Mouse (Mus musculus) kidney, embryonic 16.5 days (tissue): ENCODE data around the gene Olfr312. TPM values are rescaled to one million over a fixed set of nuclear protein-coding genes. Genes with fewer than 3 reads are reported as not detected.

ENCODE experiments used
- polyA plus RNA-seq: library from polyadenylated mRNA; unstranded; fragments of >200 nt; fragmentation: Nextera tagmentation; extraction: Ambion mirVana; gene quantifications from 2 replicates; pipeline ENCODE4 v1.2.1, GENCODE M21; 2015

Gene Olfr312
- polyA plus RNA-seq, 1 experiment from 2014 or later, result not detected

Other genes starting within 250 kb of the Olfr312 start
- not detected in 2 replicates for gene Olfr324, start 234.1 kb upstream of the Olfr312 start, polyA plus RNA-seq
- not detected in 2 replicates for gene 2210407C18Rik, start 213.2 kb upstream of the Olfr312 start, polyA plus RNA-seq
- gene Olfr323, start 198.7 kb upstream of the Olfr312 start, polyA plus RNA-seq, result not detected in 2 replicates
- gene Trim58, start 188.8 kb upstream of the Olfr312 start, polyA plus RNA-seq, result 0.10 TPM in 1 of 2 replicates, not detected in the other
- gene Olfr322, start 170.5 kb upstream of the Olfr312 start, polyA plus RNA-seq, result 0.04 and 0.12 TPM in 2 replicates
- 0.05 TPM in 1 of 2 replicates, not detected in the other for gene Olfr320, start 148.1 kb upstream of the Olfr312 start, polyA plus RNA-seq
- not detected in 2 replicates for gene Olfr319, start 130.1 kb upstream of the Olfr312 start, polyA plus RNA-seq
- gene Olfr318, start 105.2 kb upstream of the Olfr312 start, polyA plus RNA-seq, result not detected in 2 replicates
- not detected in 2 replicates for gene Olfr317, start 90.0 kb upstream of the Olfr312 start, polyA plus RNA-seq
- gene Olfr316, start 76.5 kb upstream of the Olfr312 start, polyA plus RNA-seq, result not detected in 2 replicates
- not detected in 2 replicates for gene Olfr315, start 56.0 kb upstream of the Olfr312 start, polyA plus RNA-seq
- not detected in 2 replicates for gene Olfr314, start 46.3 kb upstream of the Olfr312 start, polyA plus RNA-seq
- 0.31 and 0.85 TPM in 2 replicates for gene Fam183b, start 27.3 kb upstream of the Olfr312 start, polyA plus RNA-seq
- gene Olfr313, start 14.2 kb upstream of the Olfr312 start, polyA plus RNA-seq, result not detected in 2 replicates
- gene Olfr311, start 10.0 kb downstream of the Olfr312 start, polyA plus RNA-seq, result not detected in 2 replicates
- 10.2 and 10.6 TPM in 2 replicates for gene Gm12258, start 17.9 kb downstream of the Olfr312 start, polyA plus RNA-seq
- gene 2810021J22Rik, start 38.0 kb downstream of the Olfr312 start, polyA plus RNA-seq, result 9.1 and 9.4 TPM in 2 replicates
- gene Zfp39, start 75.0 kb downstream of the Olfr312 start, polyA plus RNA-seq, result 6.0 and 7.3 TPM in 2 replicates
- gene Btnl10, start 88.7 kb downstream of the Olfr312 start, polyA plus RNA-seq, result 0.10 TPM in 1 of 2 replicates, not detected in the other
- 217 and 219 TPM in 2 replicates for gene Rnf187, start 109.7 kb downstream of the Olfr312 start, polyA plus RNA-seq
- 93.4 and 93.5 TPM in 2 replicates for gene Hist3h2ba, start 119.7 kb downstream of the Olfr312 start, polyA plus RNA-seq
- 39.5 and 39.7 TPM in 2 replicates for gene Hist3h2a, start 125.4 kb downstream of the Olfr312 start, polyA plus RNA-seq
- gene Trim17, start 125.4 kb downstream of the Olfr312 start, polyA plus RNA-seq, result 0.42 and 0.64 TPM in 2 replicates
- 22.9 and 25.9 TPM in 2 replicates for gene Trim11, start 148.9 kb downstream of the Olfr312 start, polyA plus RNA-seq